Mouse (Mus musculus) A20 (cell line): ENCODE data around the gene Il9.
A peak's percentile ranks its signal among the peaks of the same experiment; 100 is the strongest.

Experiments used
- DNase-seq: peaks from one replicate; pipeline ENCODE4 v3.0.0-alpha.2; 2011; ENCODE audit warnings: low read depth, low spot score

Il9 gene

GRCm38 (mm10) chr13:56482146-56482545 lies at the start of gene Il9:
Il9 (minus strand) TSS chr13:56482246.
- DNase-seq, result no peak

GRCm38 (mm10) chr13:56529685-56530084 lies 47.6 kb upstream of the Il9 start:
- no peak for DNase-seq

GRCm38 (mm10) chr13:56529031-56529430 lies 47.0 kb upstream of the Il9 start:
- no peak for DNase-seq

GRCm38 (mm10) chr13:56528281-56528680 lies 46.2 kb upstream of the Il9 start:
- DNase-seq, result no peak

GRCm38 (mm10) chr13:56527846-56528245 lies 45.8 kb upstream of the Il9 start:
- DNase-seq, result no peak

- no peak for DNase-seq
Observed at GRCm38 (mm10) chr13:56526871-56527270, 44.8 kb upstream of the Il9 start.

- no peak for DNase-seq
Observed at GRCm38 (mm10) chr13:56522821-56523167, 40.7 kb upstream of the Il9 start.

GRCm38 (mm10) chr13:56522081-56522820 lies 40.2 kb upstream of the Il9 start, which contains the start of gene Fbxl21:
Fbxl21 (plus strand) TSS chr13:56522472.
- DNase-seq, result peak; percentile 94

- no peak for DNase-seq
Observed at GRCm38 (mm10) chr13:56516816-56517215, 34.8 kb upstream of the Il9 start.

GRCm38 (mm10) chr13:56516311-56516710 lies 34.3 kb upstream of the Il9 start:
- no peak for DNase-seq

- DNase-seq, result no peak
Observed at GRCm38 (mm10) chr13:56513595-56513994, 31.5 kb upstream of the Il9 start.

- no peak for DNase-seq
Observed at GRCm38 (mm10) chr13:56509796-56510195, 27.8 kb upstream of the Il9 start.

GRCm38 (mm10) chr13:56506871-56507496 lies 24.9 kb upstream of the Il9 start:
- DNase-seq, result no peak

GRCm38 (mm10) chr13:56501866-56502420 lies 19.9 kb upstream of the Il9 start:
- DNase-seq, result peak; percentile 11

- no peak for DNase-seq
Observed at GRCm38 (mm10) chr13:56500636-56501035, 18.6 kb upstream of the Il9 start.

GRCm38 (mm10) chr13:56500132-56500531 lies 18.1 kb upstream of the Il9 start:
- DNase-seq, result no peak

GRCm38 (mm10) chr13:56494440-56494839 lies 12.4 kb upstream of the Il9 start:
- no peak for DNase-seq

- DNase-seq, result peak; percentile 29
Observed at GRCm38 (mm10) chr13:56488012-56488411, 6.0 kb upstream of the Il9 start.

GRCm38 (mm10) chr13:56478027-56478426 lies 4.0 kb downstream of the Il9 start:
- DNase-seq, result no peak

GRCm38 (mm10) chr13:56477271-56477670 lies 4.8 kb downstream of the Il9 start:
- no peak for DNase-seq

- peak; percentile 59 for DNase-seq
Observed at GRCm38 (mm10) chr13:56476790-56477189, 5.3 kb downstream of the Il9 start.

- DNase-seq, result peak; percentile 75
Observed at GRCm38 (mm10) chr13:56475363-56475762, 6.7 kb downstream of the Il9 start.

- DNase-seq, result no peak
Observed at GRCm38 (mm10) chr13:56472661-56473060, 9.4 kb downstream of the Il9 start.
